Mouse (Mus musculus): Measurements from ENCODE around the gene Dio2. TPM values are rescaled to one million over a fixed set of nuclear protein-coding genes. Genes with fewer than 3 reads are reported as not detected.

Dio2 gene
- 0.17 TPM for polyA plus RNA-seq (2017; shearing (Covaris generic))

GRCm38 (mm10) chr12:90738388-90739223, at the start of gene Dio2:
Dio2 (minus strand) TSS chr12:90738438.

